Mouse (Mus musculus) erythroblast, embryonic 14.5 days (primary cell): ENCODE measurements around the gene Mybpc1.

Experiments used
- GATA1 ChIP-seq: IDR thresholded peaks from 2 replicates; pipeline ENCODE4 v1.6.1; 2012; ENCODE audit warnings: low read length, inconsistent platforms, mixed read lengths
- TAL1 ChIP-seq: IDR thresholded peaks from 3 replicates; pipeline ENCODE4 v1.6.1; 2012; ENCODE audit warnings: low read length, inconsistent platforms, mixed read lengths

GRCm38 (mm10) chr10:88624300-88624699 lies 19.3 kb upstream of the Mybpc1 start:
- no peak for TF ChIP-seq GATA1
- no peak for TF ChIP-seq TAL1
